Mouse (Mus musculus) forebrain, embryonic 16.5 days (tissue): ENCODE data around the gene Atg4c. TPM values are rescaled to one million over a fixed set of nuclear protein-coding genes. Genes with fewer than 3 reads are reported as not detected.

ENCODE experiments used
- ATAC-seq: fragments of 200-750 bp; cut with Nextera tagmentation; 2 replicates; pipeline ENCODE4 v1.8.0; 2017; ENCODE audit warnings: mild to moderate bottlenecking, moderate library complexity
- H3K27ac ChIP-seq: fragments of 300-500 bp; sonication (generic); 2 replicates; pipeline ENCODE4 v1.5.1; 2014; ENCODE audit warnings: low read length, control low read depth
- H3K27me3 ChIP-seq: fragments of 300-500 bp; sonication (generic); replicated peaks from 2 replicates; pipeline ENCODE4 v1.6.1; 2014; ENCODE audit warnings: low read length; ENCODE audit not compliant: control insufficient read depth, insufficient read depth
- H3K36me3 ChIP-seq: fragments of 300-500 bp; sonication (generic); 2 replicates; pipeline ENCODE4 v1.6.1; 2014; ENCODE audit not compliant: control insufficient read depth, insufficient read depth
- H3K4me1 ChIP-seq: fragments of 300-500 bp; sonication (generic); replicated peaks from 2 replicates; pipeline ENCODE4 v1.6.1; 2014; ENCODE audit warnings: low read length; ENCODE audit not compliant: control insufficient read depth, insufficient read depth
- H3K4me2 ChIP-seq: fragments of 300-500 bp; sonication (generic); 2 replicates; pipeline ENCODE4 v1.6.1; 2014; ENCODE audit warnings: mild to moderate bottlenecking, low read length, control low read depth
- H3K4me3 ChIP-seq: fragments of 300-500 bp; sonication (generic); replicated peaks from 2 replicates; pipeline ENCODE4 v1.5.1; 2014; ENCODE audit warnings: mild to moderate bottlenecking, low read length, control low read depth
- H3K9ac ChIP-seq: fragments of 300-500 bp; sonication (generic); replicated peaks from 2 replicates; pipeline ENCODE4 v1.6.1; 2014; ENCODE audit warnings: low read depth, low read length, control low read depth
- H3K9me3 ChIP-seq: fragments of 300-500 bp; sonication (generic); 2 replicates; pipeline ENCODE4 v1.6.1; 2016; ENCODE audit warnings: low read length; ENCODE audit not compliant: control insufficient read depth
- WGBS: fragments of 180-500 bp; shearing (Covaris S2); extraction: QIAGEN DNeasy Blood & Tissue Kit; methylation state at CpG from one replicate; pipeline ENCODE4 v1.1.7; 2014; 5-methylcytosine and 5-hydroxymethylcytosine counted together
- polyA plus RNA-seq: library from polyadenylated mRNA; unstranded; fragments of >200 nt; fragmentation: Nextera tagmentation; extraction: Ambion mirVana; gene quantifications from 2 replicates; pipeline ENCODE4 v1.2.1, GENCODE M21; 2015

The Atg4c gene
- polyA plus RNA-seq, 1 experiment from 2014 or later, result 22.0 TPM

DNA sequence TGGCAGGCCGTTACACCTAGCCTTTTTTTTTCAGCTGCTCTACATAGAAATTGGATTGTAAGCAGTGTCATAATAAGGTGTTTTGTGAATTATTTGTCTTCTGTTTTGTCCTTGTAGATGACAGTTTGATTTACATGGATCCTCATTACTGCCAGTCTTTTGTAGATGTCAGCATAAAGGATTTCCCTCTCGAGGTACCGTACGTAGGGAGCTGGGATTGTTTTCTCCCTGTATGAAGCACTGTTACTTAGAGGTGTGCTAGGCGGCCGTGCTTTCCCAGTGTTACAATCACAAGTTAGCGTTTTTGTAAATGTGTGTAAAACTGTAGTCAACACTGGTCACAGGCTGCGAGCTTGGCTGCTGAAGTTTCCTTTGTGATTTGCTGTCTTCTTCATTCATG is 35.6 kb downstream of the Atg4c start:
- Histone ChIP-seq H3K36me3 (peaks cover 4% of the 10 kb centered on the region; the same call in 1 of the 2 replicates), H3K9me3 (no peaks in the 10 kb centered on the region), H3K9ac (no peak overlapping the region), H3K4me1 (peaks cover 3% of the 10 kb centered on the region; the same call in 1 of the 2 replicates), H3K27me3 (no peaks in the 10 kb centered on the region), H3K4me2 (no peak overlapping the region), H3K27ac (no peak overlapping the region), H3K4me3 (no peak overlapping the region)
- WGBS, result 52% methylated on average over 8 of the region's 8 CpGs
- peak; percentile 71 for ATAC-seq

DNA sequence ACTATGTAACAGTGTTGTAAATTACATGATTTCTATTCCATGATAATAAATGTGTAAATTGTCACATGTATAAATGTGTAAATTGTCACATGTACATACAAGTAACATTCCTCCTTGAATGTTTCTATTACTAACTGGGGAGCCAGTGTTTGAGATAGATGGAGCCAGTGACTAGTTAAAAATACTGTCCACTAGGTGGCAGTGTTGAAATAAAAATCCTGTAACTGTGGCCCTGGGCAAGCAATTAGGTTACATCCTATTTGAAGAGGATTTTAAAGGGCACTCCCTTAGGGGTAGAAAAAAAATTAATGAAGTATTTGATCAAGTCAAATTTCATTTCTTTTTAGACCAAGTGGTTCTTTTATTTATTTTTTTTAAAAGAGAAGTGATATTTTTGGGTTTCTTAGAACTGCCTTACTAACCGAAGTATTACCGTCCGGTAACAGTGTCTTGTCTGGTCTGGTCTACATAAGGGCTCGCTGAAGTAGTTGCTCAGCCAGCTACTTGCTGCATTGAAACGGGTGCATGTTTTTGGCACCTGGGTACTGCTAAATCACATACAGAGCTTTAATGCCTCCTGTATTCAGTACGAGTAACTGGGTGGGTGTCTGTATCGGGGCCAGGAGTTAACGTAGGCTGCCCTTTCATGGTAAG is 41.6 kb downstream of the Atg4c start:
- 88% methylated on average over 8 of the region's 8 CpGs for WGBS
- Histone ChIP-seq H3K27me3 (no peaks in the 10 kb centered on the region), H3K9me3 (no peaks in the 10 kb centered on the region), H3K36me3 (no peaks in the 10 kb centered on the region), H3K4me3 (no peak overlapping the region), H3K27ac (no peak overlapping the region), H3K9ac (no peak overlapping the region), H3K4me2 (no peak overlapping the region), H3K4me1 (no peaks in the 10 kb centered on the region)
- peak; percentile 80 for ATAC-seq

- no peaks in the 10 kb centered on the region for H3K27me3 ChIP-seq
- no peak overlapping the region for H3K4me2 ChIP-seq
- no peak overlapping the region for H3K27ac ChIP-seq
- WGBS, result 94% methylated on average over 2 of the region's 2 CpGs
- no peaks in the 10 kb centered on the region for H3K9me3 ChIP-seq
- no peak overlapping the region for H3K9ac ChIP-seq
- no peak overlapping the region for H3K4me3 ChIP-seq
- ATAC-seq, result no peak
- H3K36me3 ChIP-seq, result no peaks in the 10 kb centered on the region
- H3K4me1 ChIP-seq, result no peaks in the 10 kb centered on the region
These were observed 44.6 kb downstream of the Atg4c start for GRCm38 (mm10) chr4:99238305-99238704.

DNA sequence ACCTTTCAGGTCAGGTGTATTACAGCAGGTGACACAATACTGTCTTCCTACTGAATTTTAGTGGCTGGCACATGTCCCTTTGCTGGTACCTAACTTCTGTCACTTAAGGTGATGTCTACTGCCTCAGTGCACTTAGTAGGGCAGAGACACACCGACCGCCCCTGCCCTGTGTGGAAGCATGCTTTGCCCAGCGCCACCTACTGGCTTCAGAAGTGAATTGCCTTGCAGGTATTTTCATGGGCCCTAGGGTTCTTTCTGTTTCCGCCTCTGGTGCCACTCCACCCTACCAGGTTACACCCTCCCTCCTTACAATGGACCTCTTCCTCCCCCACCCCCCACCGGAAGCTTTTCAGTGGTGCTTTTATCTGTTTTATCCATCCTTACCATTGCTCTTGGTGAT is 47.9 kb downstream of the Atg4c start:
- no peaks in the 10 kb centered on the region for H3K9me3 ChIP-seq
- ATAC-seq, result no peak
- no peak overlapping the region for H3K4me2 ChIP-seq
- no peak overlapping the region for H3K9ac ChIP-seq
- no peaks in the 10 kb centered on the region for H3K27me3 ChIP-seq
- no peak overlapping the region for H3K4me3 ChIP-seq
- WGBS, result 55% methylated on average over 5 of the region's 5 CpGs
- no peaks in the 10 kb centered on the region for H3K36me3 ChIP-seq
- H3K27ac ChIP-seq, result no peak overlapping the region
- no peaks in the 10 kb centered on the region for H3K4me1 ChIP-seq

DNA sequence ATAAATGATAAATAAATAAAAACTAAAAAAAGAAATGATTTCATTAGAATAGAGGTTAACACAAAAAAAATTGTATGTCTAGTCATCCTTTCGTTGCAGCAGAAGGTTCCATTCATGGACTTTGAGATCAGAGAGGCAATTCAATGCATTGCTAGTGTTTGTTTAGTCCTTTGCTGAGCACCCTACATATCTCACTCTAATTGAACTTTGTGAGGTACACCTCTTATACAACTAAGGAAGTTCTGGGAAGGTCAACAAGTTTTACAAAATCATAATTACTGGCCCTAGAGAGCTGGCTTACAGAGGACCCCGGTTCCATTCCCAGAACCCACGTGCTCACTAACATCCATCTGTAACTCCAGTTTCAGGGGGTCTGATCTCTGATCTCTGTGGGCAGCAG is 55.6 kb downstream of the Atg4c start:
- H3K9me3 ChIP-seq, result no peaks in the 10 kb centered on the region
- H3K4me1 ChIP-seq, result no peaks in the 10 kb centered on the region
- H3K27ac ChIP-seq, result no peak overlapping the region
- H3K27me3 ChIP-seq, result no peaks in the 10 kb centered on the region
- no peak for ATAC-seq
- 94% methylated on average over 3 of the region's 3 CpGs for whole genome bisulfite sequencing
- no peak overlapping the region for H3K4me3 ChIP-seq
- no peak overlapping the region for H3K9ac ChIP-seq
- no peak overlapping the region for H3K4me2 ChIP-seq
- no peaks in the 10 kb centered on the region for H3K36me3 ChIP-seq

DNA sequence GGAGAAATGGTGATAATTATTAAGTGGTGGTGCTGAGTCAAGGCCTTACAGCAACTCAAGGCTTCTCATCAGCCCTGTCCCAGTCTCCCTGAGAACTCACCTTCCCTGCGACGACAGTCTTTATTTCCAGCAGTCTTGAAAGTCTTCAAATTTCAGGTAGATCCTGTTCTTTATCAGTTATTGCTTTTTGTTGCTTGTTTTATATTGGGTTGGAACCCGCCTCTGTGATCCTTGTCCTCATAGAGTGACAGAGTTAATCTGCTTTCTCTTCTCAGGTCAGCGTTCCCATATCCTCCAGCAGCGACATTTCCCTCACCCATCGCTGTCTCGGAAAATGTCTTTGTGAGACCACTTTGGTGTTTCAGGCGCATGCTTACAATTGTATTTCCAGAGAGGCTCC is 56.1 kb downstream of the Atg4c start:
- H3K27me3 ChIP-seq, result no peaks in the 10 kb centered on the region
- H3K9me3 ChIP-seq, result no peaks in the 10 kb centered on the region
- H3K36me3 ChIP-seq, result no peaks in the 10 kb centered on the region
- no peak overlapping the region for H3K27ac ChIP-seq
- no peak for ATAC-seq
- H3K4me2 ChIP-seq, result no peak overlapping the region
- H3K9ac ChIP-seq, result no peak overlapping the region
- 96% methylated on average over 8 of the region's 8 CpGs for WGBS
- H3K4me1 ChIP-seq, result no peaks in the 10 kb centered on the region
- no peak overlapping the region for H3K4me3 ChIP-seq

DNA sequence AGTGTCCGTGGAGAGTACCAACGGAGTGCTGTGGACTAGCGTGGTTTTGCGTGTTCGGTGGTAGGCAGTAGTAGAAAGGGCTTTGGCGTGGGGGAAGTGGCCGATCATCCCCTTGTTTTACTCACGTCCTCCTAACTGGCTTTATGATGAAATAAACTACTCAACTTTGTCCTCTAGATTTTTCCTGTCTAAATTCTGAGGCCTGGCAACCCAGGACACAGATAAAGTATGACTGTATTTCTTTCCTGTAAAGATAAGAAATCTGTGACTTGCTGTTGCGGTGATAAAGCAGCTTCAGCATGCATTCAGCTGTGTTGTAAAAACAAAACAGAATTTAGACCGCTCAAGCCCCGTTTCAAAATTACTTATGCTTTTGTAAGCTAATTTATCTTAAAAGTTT is 59.2 kb downstream of the Atg4c start:
- Histone ChIP-seq H3K9ac (no peak overlapping the region), H3K4me1 (no peaks in the 10 kb centered on the region), H3K9me3 (no peaks in the 10 kb centered on the region), H3K4me3 (no peak overlapping the region), H3K36me3 (no peaks in the 10 kb centered on the region), H3K4me2 (no peak overlapping the region), H3K27ac (no peak overlapping the region), H3K27me3 (no peaks in the 10 kb centered on the region)
- no peak for ATAC-seq
- 94% methylated on average over 11 of the region's 11 CpGs for WGBS

DNA sequence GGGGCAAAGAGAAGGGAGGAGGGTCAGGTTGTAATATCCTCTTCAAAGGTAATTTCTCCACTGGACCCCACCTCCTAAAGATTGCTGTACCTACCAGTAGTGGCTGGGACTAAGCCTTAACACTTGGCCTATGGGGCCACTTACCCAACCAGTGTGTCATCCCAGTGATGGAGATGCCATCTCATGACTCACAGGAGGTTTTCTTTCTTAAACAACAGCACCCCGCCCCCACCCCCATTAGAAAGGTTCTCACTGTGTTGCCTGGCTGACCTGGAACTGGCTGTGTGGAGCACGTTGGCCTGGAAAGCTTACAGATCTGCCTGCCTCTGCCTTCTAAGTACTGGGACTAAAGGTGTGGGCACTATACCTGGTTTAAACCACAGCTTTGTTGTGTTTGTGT is 69.5 kb downstream of the Atg4c start:
- no peak for ATAC-seq
- Histone ChIP-seq H3K27ac (no peak overlapping the region), H3K9me3 (no peaks in the 10 kb centered on the region), H3K36me3 (no peaks in the 10 kb centered on the region; the same call in 1 of the 2 replicates), H3K4me3 (no peak overlapping the region), H3K9ac (no peak overlapping the region), H3K4me2 (no peak overlapping the region), H3K27me3 (no peaks in the 10 kb centered on the region), H3K4me1 (no peaks in the 10 kb centered on the region)
- 90% methylated on average over 2 of the region's 2 CpGs for WGBS

DNA sequence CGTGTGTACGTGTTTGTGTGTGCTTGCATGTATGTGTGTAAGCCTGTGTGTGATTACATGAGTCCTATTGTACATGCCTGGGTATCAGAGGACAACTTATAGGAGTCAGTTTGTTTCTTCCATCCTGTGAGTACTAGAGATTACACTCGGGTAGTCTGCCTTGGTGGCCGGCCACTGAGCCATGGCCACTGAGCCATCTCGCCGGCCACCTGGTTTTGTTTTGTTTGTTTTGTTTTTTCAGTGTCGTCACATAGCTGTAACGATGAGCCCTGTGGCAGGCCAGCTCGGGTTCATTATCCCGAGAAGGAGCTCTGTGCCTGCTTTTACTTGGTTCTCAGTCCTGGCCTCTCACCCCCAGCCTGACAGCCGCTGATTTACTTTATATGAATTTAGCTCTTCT is 69.9 kb downstream of the Atg4c start:
- WGBS, result 57% methylated on average over 11 of the region's 11 CpGs
- ATAC-seq, result no peak
- H3K36me3 ChIP-seq, result no peaks in the 10 kb centered on the region; the same call in 1 of the 2 replicates
- H3K4me2 ChIP-seq, result no peak overlapping the region
- no peak overlapping the region for H3K4me3 ChIP-seq
- H3K4me1 ChIP-seq, result no peaks in the 10 kb centered on the region
- no peak overlapping the region for H3K9ac ChIP-seq
- H3K27me3 ChIP-seq, result no peaks in the 10 kb centered on the region
- no peaks in the 10 kb centered on the region for H3K9me3 ChIP-seq
- no peak overlapping the region for H3K27ac ChIP-seq
